Mouse (Mus musculus) intestine, embryonic 16.5 days (tissue): Measurements from ENCODE around the gene Cdkal1. TPM values are rescaled to one million over a fixed set of nuclear protein-coding genes. Genes with fewer than 3 reads are reported as not detected.

Experiments
- ATAC-seq: fragments of 200-750 bp; cut with Nextera tagmentation; 2 replicates; pipeline ENCODE4 v1.8.0; 2017; ENCODE audit warnings: moderate TSS enrichment, moderate library complexity
- H3K27ac ChIP-seq: fragments of 300-500 bp; sonication (generic); 2 replicates; pipeline ENCODE4 v1.5.1; 2014; ENCODE audit warnings: mild to moderate bottlenecking, low read length
- H3K27me3 ChIP-seq: fragments of 300-500 bp; sonication (generic); replicated peaks from 2 replicates; pipeline ENCODE4 v1.6.1; 2014; ENCODE audit warnings: low read length, control low read depth, mixed read lengths; ENCODE audit not compliant: control insufficient read depth, insufficient read depth
- H3K36me3 ChIP-seq: fragments of 300-500 bp; sonication (generic); 2 replicates; pipeline ENCODE4 v1.6.1; 2014; ENCODE audit warnings: low read length, control low read depth; ENCODE audit not compliant: control insufficient read depth, insufficient read depth
- H3K4me1 ChIP-seq: fragments of 300-500 bp; sonication (generic); 2 replicates; pipeline ENCODE4 v1.6.1; 2014; ENCODE audit warnings: low read length, control low read depth, mixed read lengths; ENCODE audit not compliant: control insufficient read depth, insufficient read depth
- H3K4me2 ChIP-seq: fragments of 300-500 bp; sonication (generic); 2 replicates; pipeline ENCODE4 v1.6.1; 2014; ENCODE audit warnings: low read depth, low read length, control low read depth
- H3K4me3 ChIP-seq: fragments of 300-500 bp; sonication (generic); 2 replicates; pipeline ENCODE4 v1.5.1; 2014; ENCODE audit warnings: mild to moderate bottlenecking, low read length
- H3K9ac ChIP-seq: fragments of 300-500 bp; sonication (generic); 2 replicates; pipeline ENCODE4 v1.6.1; 2014; ENCODE audit warnings: low read depth, low read length
- H3K9me3 ChIP-seq: fragments of 300-500 bp; sonication (generic); 2 replicates; pipeline ENCODE4 v1.6.1; 2016; ENCODE audit warnings: low read length, control low read depth; ENCODE audit not compliant: control insufficient read depth
- WGBS: fragments of 180-500 bp; shearing (Covaris S2); extraction: QIAGEN DNeasy Blood & Tissue Kit; methylation state at CpG from one replicate; pipeline ENCODE4 v1.1.7; 2014; 5-methylcytosine and 5-hydroxymethylcytosine counted together
- polyA plus RNA-seq: library from polyadenylated mRNA; unstranded; fragments of >200 nt; fragmentation: Nextera tagmentation; extraction: Ambion mirVana; gene quantifications from 2 replicates; pipeline ENCODE4 v1.2.1, GENCODE M21; 2015

The Cdkal1 gene
- polyA plus RNA-seq, 1 experiment from 2014 or later: 25.0 TPM

DNA sequence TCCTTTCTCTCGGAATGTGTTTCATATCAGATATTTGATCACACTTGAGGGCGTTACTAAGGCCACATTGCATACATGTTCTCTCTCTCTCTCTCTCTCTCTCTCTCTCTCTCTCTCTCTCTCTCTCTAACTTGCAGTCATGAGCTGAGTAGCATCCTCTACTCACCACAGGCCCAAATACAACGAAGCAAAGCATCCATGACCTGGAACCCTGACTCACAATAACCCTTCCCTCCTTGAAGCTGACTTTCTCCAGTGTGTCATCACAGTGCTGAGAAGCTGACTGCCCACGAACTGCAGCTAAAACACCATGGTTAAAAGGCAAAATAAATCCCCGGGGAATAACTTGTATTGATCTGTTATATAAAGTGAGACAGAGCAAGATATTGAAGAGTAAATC lies 76.4 kb downstream of the Cdkal1 start:
- H3K27me3 ChIP-seq: no peaks in the 10 kb centered on the region
- no peak overlapping the region for H3K27ac ChIP-seq
- no peak for ATAC-seq
- H3K4me2 ChIP-seq: no peak overlapping the region
- no peaks in the 10 kb centered on the region for H3K36me3 ChIP-seq
- H3K4me3 ChIP-seq: no peak overlapping the region
- no peaks in the 10 kb centered on the region for H3K9me3 ChIP-seq
- no peak overlapping the region for H3K9ac ChIP-seq
- H3K4me1 ChIP-seq: peaks cover 10% of the 10 kb centered on the region
- WGBS: 72% methylated on average over 5 of the region's 5 CpGs

DNA sequence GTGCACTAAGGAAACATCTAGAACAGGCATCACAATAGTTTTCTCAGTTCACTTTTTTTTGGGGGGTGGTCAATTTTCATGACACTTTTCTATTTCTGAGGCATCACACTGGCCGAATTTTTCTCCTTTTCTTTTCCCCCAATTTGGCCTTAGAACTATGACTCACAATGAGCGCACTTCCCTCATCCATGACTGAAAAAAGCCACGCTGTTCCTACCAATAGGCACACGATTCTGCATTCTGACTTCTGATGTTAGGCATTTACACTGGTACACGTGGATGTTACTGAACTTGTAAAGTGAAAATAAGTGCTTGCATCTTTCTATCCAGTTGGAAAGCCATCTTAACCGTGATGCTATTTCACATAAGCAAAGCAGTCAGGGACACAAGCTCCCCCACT lies 77.3 kb downstream of the Cdkal1 start:
- Histone ChIP-seq H3K27me3 (no peaks in the 10 kb centered on the region), H3K4me3 (no peak overlapping the region), H3K4me1 (peaks cover 18% of the 10 kb centered on the region), H3K9me3 (no peaks in the 10 kb centered on the region), H3K9ac (no peak overlapping the region), H3K4me2 (no peak overlapping the region), H3K27ac (no peak overlapping the region), H3K36me3 (no peaks in the 10 kb centered on the region)
- WGBS: 86% methylated on average over 6 of the region's 6 CpGs
- no peak for ATAC-seq

DNA sequence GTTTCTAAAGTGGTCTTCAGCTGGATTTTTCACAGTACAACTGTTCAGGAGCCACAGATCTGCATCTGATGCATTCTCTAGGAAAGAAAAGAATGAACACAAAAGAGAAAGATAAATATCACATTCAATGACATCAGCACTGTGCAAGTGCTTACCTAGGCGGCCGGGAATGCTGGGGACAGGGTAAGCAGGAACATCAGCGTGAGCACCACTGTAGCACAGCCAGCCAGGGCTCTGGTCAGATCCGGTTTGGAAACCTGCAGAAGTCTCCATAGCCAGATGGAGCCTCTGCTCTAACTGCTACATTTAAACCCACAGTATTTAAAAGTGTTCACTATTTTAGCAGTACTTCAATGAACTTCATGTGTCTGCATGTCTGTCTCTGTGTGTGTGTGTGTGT lies 78.2 kb downstream of the Cdkal1 start:
- Histone ChIP-seq H3K27ac (no peak overlapping the region), H3K36me3 (no peaks in the 10 kb centered on the region), H3K4me1 (peaks cover 16% of the 10 kb centered on the region), H3K9me3 (no peaks in the 10 kb centered on the region), H3K4me2 (no peak overlapping the region), H3K27me3 (no peaks in the 10 kb centered on the region), H3K9ac (no peak overlapping the region), H3K4me3 (no peak overlapping the region)
- WGBS: 72% methylated on average over 4 of the region's 4 CpGs
- ATAC-seq: no peak

DNA sequence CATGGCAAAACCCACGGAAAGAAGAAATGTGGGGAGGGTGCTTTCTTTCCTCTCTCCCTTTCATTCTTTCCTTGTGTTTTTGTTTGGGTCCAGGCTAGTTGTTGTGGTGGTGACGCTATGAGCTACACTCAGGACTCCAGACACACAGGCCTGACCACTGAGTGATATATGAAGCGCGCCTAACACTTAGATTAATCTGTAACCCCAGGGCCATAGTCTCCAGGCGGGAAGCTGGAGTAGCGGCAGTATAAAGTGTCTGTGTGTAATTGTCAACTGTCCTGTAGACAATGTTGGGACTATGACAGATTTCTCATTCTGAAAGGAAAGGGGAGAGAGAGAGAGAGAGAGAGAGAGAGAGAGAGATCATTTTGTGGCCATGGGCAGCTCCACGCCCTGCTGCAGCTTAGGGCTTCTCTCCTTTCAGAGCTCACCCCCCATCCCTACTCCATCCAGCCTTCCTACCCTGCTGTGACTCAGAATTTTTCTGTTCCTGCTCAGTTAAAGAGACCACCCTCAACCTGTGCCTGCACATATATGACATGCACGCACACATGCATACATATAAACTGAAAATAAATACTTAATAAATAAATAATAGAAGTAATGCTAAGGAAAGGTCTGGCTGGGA lies 79.8 kb downstream of the Cdkal1 start:
- no peak for ATAC-seq
- H3K4me3 ChIP-seq: no peak overlapping the region
- H3K27me3 ChIP-seq: no peaks in the 10 kb centered on the region
- no peaks in the 10 kb centered on the region for H3K9me3 ChIP-seq
- H3K4me2 ChIP-seq: no peak overlapping the region
- no peak overlapping the region for H3K9ac ChIP-seq
- H3K4me1 ChIP-seq: peaks cover 13% of the 10 kb centered on the region
- no peaks in the 10 kb centered on the region for H3K36me3 ChIP-seq
- no peak overlapping the region for H3K27ac ChIP-seq
- 74% methylated on average over 8 of the region's 8 CpGs for WGBS

GRCm38 (mm10) chr13:29773563-29773962 lies 81.9 kb downstream of the Cdkal1 start:
- H3K27me3 ChIP-seq: no peaks in the 10 kb centered on the region
- peaks cover 19% of the 10 kb centered on the region for H3K4me1 ChIP-seq
- no peak overlapping the region for H3K4me3 ChIP-seq
- H3K4me2 ChIP-seq: no peak overlapping the region
- H3K9me3 ChIP-seq: no peaks in the 10 kb centered on the region
- no peak overlapping the region for H3K9ac ChIP-seq
- WGBS: 22% methylated on average over 6 of the region's 6 CpGs
- H3K27ac ChIP-seq: no peak overlapping the region
- H3K36me3 ChIP-seq: no peaks in the 10 kb centered on the region
- no peak; the same call in 1 of the 2 replicates for ATAC-seq

- Histone ChIP-seq H3K27ac (no peak overlapping the region), H3K4me3 (no peak overlapping the region), H3K36me3 (no peaks in the 10 kb centered on the region), H3K4me1 (peaks cover 19% of the 10 kb centered on the region), H3K27me3 (no peaks in the 10 kb centered on the region), H3K9me3 (no peaks in the 10 kb centered on the region), H3K9ac (no peak overlapping the region), H3K4me2 (no peak overlapping the region)
- ATAC-seq: no peak
- WGBS: 62% methylated on average over 3 of the region's 3 CpGs
Observed at GRCm38 (mm10) chr13:29772970-29773369, 82.5 kb downstream of the Cdkal1 start.

GRCm38 (mm10) chr13:29769647-29770436 lies 85.6 kb downstream of the Cdkal1 start:
- Histone ChIP-seq H3K36me3 (no peaks in the 10 kb centered on the region), H3K27ac (peak overlapping the region; percentile 31; the same call in 1 of the 2 replicates), H3K9me3 (no peaks in the 10 kb centered on the region), H3K4me2 (no peak overlapping the region), H3K4me1 (peaks cover 22% of the 10 kb centered on the region), H3K27me3 (no peaks in the 10 kb centered on the region), H3K9ac (no peak overlapping the region), H3K4me3 (no peak overlapping the region)
- 36% methylated on average over 12 of the region's 12 CpGs for WGBS
- peak; percentile 87 for ATAC-seq

DNA sequence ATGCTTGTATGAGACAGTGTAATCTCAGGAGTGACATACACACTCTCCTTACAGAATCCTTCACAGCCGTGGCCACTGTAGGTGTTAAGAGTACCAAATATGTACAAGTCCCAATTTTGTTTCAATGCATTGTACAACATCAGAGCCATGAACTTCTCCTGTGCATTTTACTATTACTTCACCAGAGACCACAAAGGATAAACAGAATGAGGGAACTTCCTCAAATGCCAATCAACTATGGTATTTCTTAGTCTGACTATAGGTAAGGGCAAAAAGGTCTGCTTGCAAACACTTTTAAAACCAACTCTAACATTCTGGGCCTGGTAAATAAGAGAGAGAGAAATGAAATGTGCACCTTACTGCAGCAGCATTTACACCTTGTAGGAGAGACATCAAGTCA lies 87.4 kb downstream of the Cdkal1 start:
- no peaks in the 10 kb centered on the region for H3K36me3 ChIP-seq
- H3K9me3 ChIP-seq: no peaks in the 10 kb centered on the region
- H3K27me3 ChIP-seq: no peaks in the 10 kb centered on the region
- H3K4me2 ChIP-seq: no peak overlapping the region
- 0 out of 2 replicates have a peak, but pooled peaks cover 11% of the 10 kb centered on the region for H3K4me1 ChIP-seq
- H3K9ac ChIP-seq: no peak overlapping the region
- WGBS: 69% methylated on average over 1 of the region's 1 CpGs
- H3K27ac ChIP-seq: no peak overlapping the region
- no peak overlapping the region for H3K4me3 ChIP-seq
- no peak for ATAC-seq

GRCm38 (mm10) chr13:29767587-29767986 lies 87.9 kb downstream of the Cdkal1 start:
- H3K4me2 ChIP-seq: no peak overlapping the region
- no peak overlapping the region for H3K27ac ChIP-seq
- H3K9me3 ChIP-seq: no peaks in the 10 kb centered on the region
- H3K36me3 ChIP-seq: no peaks in the 10 kb centered on the region
- ATAC-seq: no peak
- H3K4me1 ChIP-seq: 0 out of 2 replicates have a peak, but pooled peaks cover 11% of the 10 kb centered on the region
- H3K9ac ChIP-seq: no peak overlapping the region
- H3K4me3 ChIP-seq: no peak overlapping the region
- H3K27me3 ChIP-seq: no peaks in the 10 kb centered on the region
- WGBS: 71% methylated on average over 4 of the region's 4 CpGs
